Mouse (Mus musculus) thymus, postnatal 4 days (tissue): ENCODE data around the gene Gm37240.

Experiments used
- DNase-seq: peaks from one replicate; pipeline ENCODE4 v3.0.0; 2021

Gm37240 gene

GRCm38 (mm10) chr3:85378703-85379395, 508.5 kb downstream of the Gm37240 start:
- DNase-seq, result no peak

GRCm38 (mm10) chr3:85377946-85378702, 509.2 kb downstream of the Gm37240 start:
- DNase-seq, result no peak

GRCm38 (mm10) chr3:85377505-85377904, 509.8 kb downstream of the Gm37240 start:
- DNase-seq, result no peak

- no peak for DNase-seq
These were observed 510.8 kb downstream of the Gm37240 start for GRCm38 (mm10) chr3:85376541-85376940.

- DNase-seq, result no peak
These were observed 514.3 kb downstream of the Gm37240 start for GRCm38 (mm10) chr3:85373039-85373438.

GRCm38 (mm10) chr3:85369847-85370246, 517.5 kb downstream of the Gm37240 start:
- no peak for DNase-seq

GRCm38 (mm10) chr3:85369157-85369556, 518.2 kb downstream of the Gm37240 start:
- DNase-seq, result no peak

- DNase-seq, result no peak
These were observed 518.8 kb downstream of the Gm37240 start for GRCm38 (mm10) chr3:85368354-85369120.

- DNase-seq, result no peak
These were observed 522.6 kb downstream of the Gm37240 start for GRCm38 (mm10) chr3:85364591-85365343.

GRCm38 (mm10) chr3:85362883-85363282, 524.4 kb downstream of the Gm37240 start:
- DNase-seq, result no peak

- no peak for DNase-seq
These were observed 530.9 kb downstream of the Gm37240 start for GRCm38 (mm10) chr3:85356373-85356772.

GRCm38 (mm10) chr3:85348021-85348420, 539.3 kb downstream of the Gm37240 start:
- DNase-seq, result no peak

GRCm38 (mm10) chr3:85341103-85341860, 546.0 kb downstream of the Gm37240 start:
- no peak for DNase-seq

GRCm38 (mm10) chr3:85340491-85340890, 546.8 kb downstream of the Gm37240 start:
- DNase-seq, result no peak

GRCm38 (mm10) chr3:85339926-85340325, 547.4 kb downstream of the Gm37240 start:
- no peak for DNase-seq

GRCm38 (mm10) chr3:85339269-85339820, 548.0 kb downstream of the Gm37240 start:
- DNase-seq, result no peak

GRCm38 (mm10) chr3:85338755-85339095, 548.6 kb downstream of the Gm37240 start:
- no peak for DNase-seq

- no peak for DNase-seq
These were observed 549.2 kb downstream of the Gm37240 start for GRCm38 (mm10) chr3:85337881-85338754.

GRCm38 (mm10) chr3:85335517-85335916, 551.8 kb downstream of the Gm37240 start:
- DNase-seq, result no peak

- no peak for DNase-seq
These were observed 555.0 kb downstream of the Gm37240 start for GRCm38 (mm10) chr3:85332276-85332675.

GRCm38 (mm10) chr3:85318256-85318655, 569.1 kb downstream of the Gm37240 start:
- DNase-seq, result no peak
